Mouse (Mus musculus) heart, embryonic 11.5 days (tissue): ENCODE data around the gene Jag1. TPM values are rescaled to one million over a fixed set of nuclear protein-coding genes. Genes with fewer than 3 reads are reported as not detected.

Source experiments
- ATAC-seq: fragments of 200-750 bp; cut with Nextera tagmentation; replicated peaks from 2 replicates; pipeline ENCODE4 v1.8.0; 2017; ENCODE audit warnings: moderate library complexity; ENCODE audit not compliant: insufficient number of reproducible peaks, low FRiP score, low TSS enrichment
- H3K27ac ChIP-seq: fragments of 300-500 bp; sonication (generic); 2 replicates; pipeline ENCODE4 v1.5.1; 2014; ENCODE audit warnings: mild to moderate bottlenecking, low read depth, low read length
- H3K27me3 ChIP-seq: fragments of 300-500 bp; sonication (generic); 2 replicates; pipeline ENCODE4 v1.6.1; 2014; ENCODE audit warnings: mild to moderate bottlenecking, low read length, mixed read lengths; ENCODE audit not compliant: control insufficient read depth, insufficient read depth
- H3K36me3 ChIP-seq: fragments of 300-500 bp; sonication (generic); 2 replicates; pipeline ENCODE4 v1.6.1; 2014; ENCODE audit warnings: mild to moderate bottlenecking, low read length, moderate library complexity, mixed read lengths; ENCODE audit not compliant: control insufficient read depth, insufficient read depth
- H3K4me1 ChIP-seq: fragments of 300-500 bp; sonication (generic); 2 replicates; pipeline ENCODE4 v1.6.1; 2014; ENCODE audit warnings: low read length; ENCODE audit not compliant: control insufficient read depth, insufficient read depth
- H3K4me2 ChIP-seq: fragments of 300-500 bp; sonication (generic); 2 replicates; pipeline ENCODE4 v1.6.1; 2014; ENCODE audit warnings: mild to moderate bottlenecking, moderate library complexity
- H3K4me3 ChIP-seq: fragments of 300-500 bp; sonication (generic); 2 replicates; pipeline ENCODE4 v1.5.1; 2014; ENCODE audit warnings: low read depth, low read length
- H3K9ac ChIP-seq: fragments of 300-500 bp; sonication (generic); 2 replicates; pipeline ENCODE4 v1.6.1; 2014; ENCODE audit warnings: mild to moderate bottlenecking, low read depth, low read length, moderate library complexity
- H3K9me3 ChIP-seq: fragments of 300-500 bp; sonication (generic); replicated peaks from 2 replicates; pipeline ENCODE4 v1.6.1; 2016; ENCODE audit warnings: low read length; ENCODE audit not compliant: control insufficient read depth
- WGBS: fragments of 180-500 bp; shearing (Covaris S2); extraction: QIAGEN DNeasy Blood & Tissue Kit; methylation state at CpG from one replicate; pipeline ENCODE4 v1.1.7; 2014; ENCODE audit not compliant: insufficient replicate concordance; 5-methylcytosine and 5-hydroxymethylcytosine counted together
- polyA plus RNA-seq: library from polyadenylated mRNA; unstranded; fragments of >200 nt; fragmentation: Nextera tagmentation; extraction: Ambion mirVana; gene quantifications from 2 replicates; pipeline ENCODE4 v1.2.1, GENCODE M21; 2014

Gene Jag1
- polyA plus RNA-seq, 1 experiment from 2014 or later = 17.2 TPM

DNA sequence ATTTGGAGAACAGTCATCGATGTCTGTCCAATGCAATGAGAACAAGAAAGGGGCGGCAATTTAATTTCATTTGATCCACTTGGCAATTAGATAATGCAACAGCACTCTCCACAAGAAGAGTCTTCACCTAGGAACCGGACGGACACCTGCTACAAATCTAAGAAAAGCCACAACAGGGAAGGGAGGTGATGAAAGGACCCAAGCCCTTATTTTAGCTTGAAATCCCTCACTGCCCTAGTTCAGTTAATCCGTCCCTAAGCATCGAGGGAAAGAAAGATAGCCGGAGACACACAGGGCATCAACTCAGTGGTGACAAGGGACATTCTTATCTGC lies 23.2 kb downstream of the Jag1 start:
- H3K9me3 ChIP-seq = no peaks in the 10 kb centered on the region
- no peak overlapping the region for H3K27ac ChIP-seq
- no peak overlapping the region for H3K4me2 ChIP-seq
- 58% methylated on average over 7 of the region's 7 CpGs for WGBS
- no peak overlapping the region for H3K4me3 ChIP-seq
- peaks cover 46% of the 10 kb centered on the region for H3K36me3 ChIP-seq
- H3K9ac ChIP-seq = no peak overlapping the region
- no peaks in the 10 kb centered on the region for H3K27me3 ChIP-seq
- no peaks in the 10 kb centered on the region; the same call in 1 of the 2 replicates for H3K4me1 ChIP-seq
- no peak for ATAC-seq

DNA sequence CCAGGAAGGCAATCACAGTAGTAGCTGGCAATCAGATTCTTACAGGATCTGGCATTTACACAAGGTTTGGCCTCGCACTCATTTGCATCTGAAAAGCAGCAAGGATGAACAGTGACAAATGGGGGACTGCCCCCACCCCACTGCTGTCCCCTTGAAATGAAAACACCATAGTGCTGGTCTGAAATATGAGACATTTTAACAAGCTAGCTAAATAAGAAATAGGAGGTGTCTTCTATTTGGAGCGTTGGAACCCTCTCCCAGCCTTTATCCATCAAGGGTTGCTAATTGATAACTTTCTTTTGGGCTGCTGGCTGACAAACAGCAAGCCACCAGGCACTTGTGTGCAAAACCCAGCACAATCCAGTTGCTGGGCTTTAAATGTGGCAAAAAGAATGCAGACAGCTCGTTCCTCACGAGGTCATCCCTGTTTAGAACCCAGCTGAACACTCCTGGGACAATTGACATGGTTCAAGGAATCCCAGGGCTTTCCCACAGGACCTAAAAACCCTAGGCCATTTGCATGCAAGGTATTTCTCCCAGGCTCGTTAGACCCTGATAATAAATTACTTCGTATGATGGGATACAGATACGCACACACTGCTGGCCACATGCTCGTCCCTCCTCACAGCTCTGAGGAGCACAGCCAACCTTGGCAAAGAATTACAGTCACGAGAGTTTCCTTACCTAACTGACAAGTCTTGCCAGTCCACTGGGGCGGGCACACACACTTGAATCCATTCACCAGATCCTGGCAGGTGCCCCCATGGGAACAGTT lies 23.7 kb downstream of the Jag1 start:
- ATAC-seq = no peak
- H3K27ac ChIP-seq = no peak overlapping the region
- no peak overlapping the region for H3K4me3 ChIP-seq
- no peak overlapping the region for H3K9ac ChIP-seq
- peaks cover 51% of the 10 kb centered on the region for H3K36me3 ChIP-seq
- H3K9me3 ChIP-seq = no peaks in the 10 kb centered on the region
- 56% methylated on average over 10 of the region's 10 CpGs for WGBS
- no peak overlapping the region for H3K4me2 ChIP-seq
- no peaks in the 10 kb centered on the region for H3K27me3 ChIP-seq
- H3K4me1 ChIP-seq = no peaks in the 10 kb centered on the region; the same call in 1 of the 2 replicates

DNA sequence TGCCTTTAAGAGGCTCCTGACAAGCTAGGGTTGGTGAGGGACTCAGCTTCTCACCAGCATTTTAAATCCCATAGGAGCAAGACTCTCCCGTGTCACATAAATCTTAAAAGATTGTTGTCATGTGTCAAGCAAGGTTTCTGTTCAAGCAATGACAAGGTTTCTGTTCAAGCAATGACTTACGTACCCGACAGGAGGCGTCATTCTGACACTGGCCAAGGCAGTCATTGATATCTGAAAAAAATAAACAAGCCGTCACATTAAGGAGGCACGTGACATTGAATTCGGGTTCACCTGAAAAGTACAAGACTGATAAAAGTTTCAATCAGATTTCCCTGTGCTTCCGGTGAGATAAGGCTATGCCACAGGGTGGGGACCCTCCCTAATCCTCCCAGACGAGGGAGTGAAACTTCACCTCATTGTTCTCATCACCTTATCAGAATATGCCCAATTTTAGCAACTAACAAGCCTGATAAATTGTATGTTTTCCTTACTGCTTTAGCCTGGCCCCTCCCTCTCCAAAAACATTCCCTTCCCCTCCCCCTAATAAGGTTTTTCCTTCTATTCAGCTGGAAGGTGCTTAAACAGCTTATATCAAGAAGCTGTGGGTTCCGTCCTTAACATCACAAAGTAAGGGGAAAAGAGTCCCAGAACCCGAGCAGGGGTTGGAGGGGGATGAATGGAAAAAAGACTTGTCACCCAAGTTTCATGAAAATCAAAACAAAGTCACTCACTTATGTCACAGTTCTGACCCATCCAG lies 24.5 kb downstream of the Jag1 start:
- H3K9ac ChIP-seq = no peak overlapping the region
- H3K4me2 ChIP-seq = no peak overlapping the region
- 46% methylated on average over 11 of the region's 11 CpGs for WGBS
- H3K4me3 ChIP-seq = no peak overlapping the region
- H3K36me3 ChIP-seq = peaks cover 51% of the 10 kb centered on the region
- no peaks in the 10 kb centered on the region for H3K27me3 ChIP-seq
- H3K27ac ChIP-seq = no peak overlapping the region
- no peaks in the 10 kb centered on the region for H3K9me3 ChIP-seq
- no peak for ATAC-seq
- H3K4me1 ChIP-seq = no peaks in the 10 kb centered on the region; the same call in 1 of the 2 replicates

DNA sequence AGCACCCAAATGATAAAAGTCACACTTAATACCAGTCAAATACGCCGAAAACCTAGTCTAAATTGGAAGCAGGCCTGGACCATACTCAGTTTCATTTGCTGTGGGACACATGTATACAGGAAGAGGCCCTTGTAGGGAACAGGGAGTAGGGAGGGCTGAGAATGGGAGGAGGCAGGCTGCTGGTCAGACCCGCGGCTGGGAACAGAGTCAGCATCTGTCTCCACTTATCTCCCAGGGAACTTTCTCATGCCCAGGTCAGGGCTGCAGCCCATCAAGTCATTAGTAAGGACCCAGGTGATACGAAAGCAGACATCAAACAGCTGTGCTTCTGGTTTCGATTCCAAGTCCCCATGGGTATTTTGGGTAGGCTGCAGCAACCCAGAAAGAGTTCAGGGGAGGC lies 28.7 kb downstream of the Jag1 start:
- Histone ChIP-seq H3K27me3 (no peaks in the 10 kb centered on the region), H3K4me1 (no peaks in the 10 kb centered on the region; the same call in 1 of the 2 replicates), H3K9ac (no peak overlapping the region), H3K4me2 (no peak overlapping the region), H3K4me3 (no peak overlapping the region), H3K36me3 (peaks cover 47% of the 10 kb centered on the region), H3K9me3 (no peaks in the 10 kb centered on the region), H3K27ac (no peak overlapping the region)
- no peak for ATAC-seq
- WGBS = 60% methylated on average over 6 of the region's 6 CpGs

DNA sequence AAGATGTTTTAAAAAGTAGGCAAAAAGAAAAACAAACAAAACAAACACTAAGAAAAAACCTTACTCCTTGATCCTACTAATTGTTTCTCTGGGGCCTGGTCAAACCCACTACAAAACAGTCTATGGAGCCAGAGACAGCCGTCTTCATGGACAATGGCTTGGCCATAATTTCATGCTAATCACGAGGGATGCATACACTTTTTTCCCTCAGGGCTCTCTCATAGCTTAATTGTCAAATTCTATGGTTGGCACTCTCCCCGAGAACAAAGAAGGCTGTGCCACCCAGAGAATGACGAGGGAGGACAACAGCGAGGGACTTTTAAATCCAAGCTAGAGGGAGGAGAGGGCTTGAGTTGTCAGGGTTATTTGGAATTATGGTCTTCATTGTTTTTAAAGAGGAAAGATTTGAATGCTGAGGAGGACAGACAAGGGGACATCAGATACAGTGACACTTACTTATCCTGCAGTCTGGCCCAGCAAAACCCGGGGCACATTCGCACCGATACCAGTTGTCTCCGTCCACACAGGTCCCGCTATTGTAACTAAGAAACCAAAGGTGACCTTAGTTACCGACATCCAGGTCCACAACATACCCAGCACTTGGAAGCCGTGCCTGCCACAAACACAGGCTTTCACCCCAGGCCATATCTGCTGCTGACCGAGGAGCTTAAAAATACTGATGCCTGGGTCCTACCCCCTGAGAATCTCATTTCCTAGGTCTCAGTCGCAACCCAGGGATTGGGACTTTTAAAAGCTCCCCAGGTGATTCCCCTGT lies 29.6 kb downstream of the Jag1 start:
- Histone ChIP-seq H3K4me1 (no peaks in the 10 kb centered on the region), H3K4me2 (no peak overlapping the region), H3K4me3 (no peak overlapping the region), H3K9me3 (no peaks in the 10 kb centered on the region), H3K36me3 (peaks cover 47% of the 10 kb centered on the region), H3K27me3 (no peaks in the 10 kb centered on the region), H3K9ac (no peak overlapping the region), H3K27ac (no peak overlapping the region)
- 83% methylated on average over 14 of the region's 14 CpGs for WGBS
- ATAC-seq = no peak

DNA sequence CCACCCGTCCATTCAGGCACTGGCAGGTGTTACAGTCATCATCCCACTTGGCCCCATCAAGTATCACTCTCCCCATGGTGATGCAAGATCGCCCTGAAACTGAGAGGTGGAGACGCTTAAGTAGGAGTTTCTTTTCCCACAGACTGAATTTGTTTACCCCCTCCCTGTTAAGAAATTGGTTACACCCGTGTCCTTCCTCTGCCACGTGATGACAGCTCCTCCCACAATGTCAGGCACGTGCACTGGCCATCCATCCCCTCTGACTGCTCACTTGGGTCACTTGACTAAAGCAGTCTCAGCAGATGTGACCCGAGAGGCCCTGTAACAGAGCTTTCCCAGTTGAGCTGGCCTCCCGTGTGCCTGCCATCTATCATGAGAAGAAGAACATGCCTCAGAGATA lies 31.2 kb downstream of the Jag1 start:
- H3K9me3 ChIP-seq = no peaks in the 10 kb centered on the region
- 46% methylated on average over 8 of the region's 8 CpGs for WGBS
- no peaks in the 10 kb centered on the region for H3K27me3 ChIP-seq
- H3K4me2 ChIP-seq = no peak overlapping the region
- H3K36me3 ChIP-seq = peaks cover 36% of the 10 kb centered on the region
- ATAC-seq = 0 out of 2 replicates have a peak, but pooled peaks have one; percentile 27
- H3K4me3 ChIP-seq = no peak overlapping the region
- H3K4me1 ChIP-seq = peaks cover 8% of the 10 kb centered on the region
- H3K9ac ChIP-seq = no peak overlapping the region
- no peak overlapping the region; the same call in 1 of the 2 replicates for H3K27ac ChIP-seq

DNA sequence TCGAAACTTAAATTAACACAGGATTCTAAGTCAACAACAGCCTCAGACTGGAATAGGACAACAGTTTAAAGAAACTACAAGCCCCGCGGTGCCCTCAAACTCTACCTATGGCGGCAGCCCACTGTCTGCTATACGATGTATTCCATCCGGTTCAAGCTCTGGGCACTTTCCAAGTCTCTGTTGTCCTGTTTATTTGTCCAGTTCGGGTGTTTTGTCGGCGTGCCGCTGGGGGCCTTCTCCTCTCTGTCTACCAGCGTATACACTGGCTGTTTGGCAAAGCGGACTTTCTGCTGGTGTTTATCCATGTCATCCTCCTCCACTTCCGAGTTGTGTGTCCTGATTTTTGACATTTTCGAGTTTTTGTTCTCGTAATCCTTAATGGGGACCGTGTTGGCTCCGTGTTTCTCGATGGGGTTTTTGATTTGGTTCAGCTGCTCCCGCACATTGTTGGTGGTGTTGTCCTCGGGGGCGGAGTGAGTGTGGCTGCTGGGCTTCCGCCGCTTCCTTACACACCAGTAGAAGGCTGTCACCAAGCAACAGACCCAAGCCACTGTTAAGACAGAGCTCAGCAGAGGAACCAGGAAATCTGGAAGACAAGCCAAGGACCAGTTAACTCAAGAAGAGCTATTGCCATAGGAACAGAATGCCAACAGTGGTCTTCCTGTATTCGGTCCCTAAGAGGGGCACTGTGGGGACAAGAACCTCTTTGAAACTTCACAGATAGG lies 33.4 kb downstream of the Jag1 start:
- Histone ChIP-seq H3K9me3 (no peaks in the 10 kb centered on the region), H3K4me3 (no peak overlapping the region), H3K4me1 (peaks cover 15% of the 10 kb centered on the region), H3K27me3 (no peaks in the 10 kb centered on the region), H3K36me3 (peaks cover 16% of the 10 kb centered on the region), H3K4me2 (no peak overlapping the region), H3K9ac (no peak overlapping the region), H3K27ac (no peak overlapping the region)
- 84% methylated on average over 24 of the region's 24 CpGs for WGBS
- ATAC-seq = no peak

DNA sequence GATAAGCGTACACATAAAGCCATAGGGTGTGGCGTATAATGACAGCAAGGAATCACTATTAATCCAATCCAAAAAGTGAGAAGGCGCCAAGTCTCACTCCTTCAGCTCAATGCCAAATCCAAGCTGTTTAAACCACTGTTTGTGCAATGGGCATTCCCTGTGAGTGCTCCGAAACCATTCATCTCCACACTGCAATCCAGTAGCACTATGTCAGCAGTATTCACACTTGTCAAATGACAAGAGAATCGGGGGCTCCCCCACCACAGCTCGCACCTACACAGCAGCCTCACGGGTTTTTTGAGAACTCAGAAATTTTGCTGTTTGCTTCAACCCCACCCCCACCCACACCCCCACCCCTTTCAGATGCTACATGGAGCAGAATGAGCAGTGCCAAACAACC lies 35.4 kb downstream of the Jag1 start:
- H3K9ac ChIP-seq = no peak overlapping the region
- H3K4me1 ChIP-seq = peaks cover 15% of the 10 kb centered on the region
- WGBS = 77% methylated on average over 7 of the region's 7 CpGs
- peaks cover 10% of the 10 kb centered on the region for H3K36me3 ChIP-seq
- no peak for ATAC-seq
- no peaks in the 10 kb centered on the region for H3K9me3 ChIP-seq
- no peak overlapping the region for H3K4me3 ChIP-seq
- no peak overlapping the region for H3K27ac ChIP-seq
- no peaks in the 10 kb centered on the region for H3K27me3 ChIP-seq
- H3K4me2 ChIP-seq = no peak overlapping the region
